Mouse (Mus musculus) spleen, adult 2 months (tissue): ENCODE measurements around the gene Gucy2e.

Experiments
- CTCF ChIP-seq: fragments of 200-500 bp; IDR thresholded peaks from 2 replicates; pipeline ENCODE4 v1.5.1; 2011; ENCODE audit warnings: mild to moderate bottlenecking, inconsistent platforms; ENCODE audit not compliant: insufficient read depth, insufficient read length, insufficient replicate concordance; ENCODE audit errors: extremely low read depth
- POLR2A ChIP-seq: fragments of 200-500 bp; IDR thresholded peaks from 2 replicates; pipeline ENCODE4 v1.6.1; 2011; ENCODE audit warnings: low read depth, low read length, inconsistent platforms

GRCm38 (mm10) chr11:69217411-69217810 lies 19.4 kb downstream of the Gucy2e start:
- TF ChIP-seq POLR2A (no peak), CTCF (no peak)
